Mouse (Mus musculus): ENCODE measurements around the gene March7. TPM values are rescaled to one million over a fixed set of nuclear protein-coding genes. Genes with fewer than 3 reads are reported as not detected.

March7 gene
- polyA plus RNA-seq, 2 experiments: 59.7 to 77.8 TPM

DNA sequence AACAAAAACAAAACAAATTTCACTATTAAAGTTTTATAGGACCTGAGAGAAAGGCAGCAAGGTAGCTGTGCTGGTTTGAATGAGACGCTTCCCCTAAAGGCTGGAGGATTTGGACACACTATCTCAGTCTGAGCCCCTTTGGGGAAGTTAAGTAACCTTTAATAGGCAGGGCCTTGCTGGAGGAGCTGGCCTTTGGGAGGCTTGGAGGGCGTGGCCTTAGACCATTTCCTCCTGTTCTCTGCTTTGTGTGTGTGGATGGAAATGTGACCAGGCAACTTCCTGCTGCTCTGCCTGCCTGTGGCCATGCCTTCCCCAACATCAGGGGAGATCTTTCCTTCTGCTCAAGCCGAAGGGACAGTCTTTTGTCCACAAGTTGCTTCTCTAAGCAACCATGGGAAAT is 88.6 kb downstream of the March7 start:
- WGBS: 69% methylated on average over 3 of the region's 3 CpGs
- ATAC-seq (ENCODE audit: low FRiP score, low read depth): no peak
- Histone ChIP-seq H3K4me3 (replicated peaks; ENCODE audit: low read length) (no peak overlapping the region), H3K27me3 (ENCODE audit: control insufficient read depth, insufficient read depth, low read length) (no peaks in the 10 kb centered on the region), H3K27ac (replicated peaks; ENCODE audit: low read depth, low read length) (no peak overlapping the region), H3K9ac (ENCODE audit: low read depth, low read length, severe bottlenecking) (no peak overlapping the region), H3K4me1 (ENCODE audit: control insufficient read depth, insufficient read depth, low read length) (no peaks in the 10 kb centered on the region), H3K9me3 (ENCODE audit: control insufficient read depth, low read length) (no peaks in the 10 kb centered on the region), H3K36me3 (ENCODE audit: control insufficient read depth, insufficient read depth, low read length) (no peaks in the 10 kb centered on the region), H3K4me2 (replicated peaks; ENCODE audit: low read depth, low read length, severe bottlenecking) (no peak overlapping the region)
- no peak for DNase-seq (ENCODE audit: low spot score)
- TF ChIP-seq POLR2A (IDR thresholded peaks at IDR 0.05; ENCODE audit: borderline replicate concordance, extremely low read depth, insufficient read depth, insufficient read length): no peak

DNA sequence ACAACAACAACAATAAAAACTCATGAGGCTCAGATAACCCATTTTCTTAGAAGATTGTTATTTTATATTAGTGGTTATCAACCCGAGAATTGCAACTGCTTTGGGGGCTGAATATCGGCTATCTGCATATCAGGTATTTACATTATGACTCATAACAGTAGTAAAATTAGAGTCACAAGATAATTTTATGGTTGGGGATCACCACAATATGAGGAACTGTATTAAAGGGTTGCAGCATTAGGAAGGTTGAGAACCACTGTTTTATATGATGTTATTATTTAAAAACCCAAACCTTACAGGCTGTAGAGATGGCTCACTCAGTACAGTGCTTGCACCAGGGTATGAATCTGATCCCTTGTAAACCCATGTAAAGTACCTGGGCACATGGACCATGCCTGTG is 89.6 kb downstream of the March7 start:
- H3K9me3 ChIP-seq (ENCODE audit: control insufficient read depth, low read length): no peaks in the 10 kb centered on the region
- no peaks in the 10 kb centered on the region for H3K36me3 ChIP-seq (ENCODE audit: control insufficient read depth, insufficient read depth, low read length)
- TF ChIP-seq POLR2A (IDR thresholded peaks at IDR 0.05; ENCODE audit: borderline replicate concordance, extremely low read depth, insufficient read depth, insufficient read length): no peak
- no peak overlapping the region for H3K9ac ChIP-seq (ENCODE audit: low read depth, low read length, severe bottlenecking)
- no peak overlapping the region for H3K4me2 ChIP-seq (replicated peaks; ENCODE audit: low read depth, low read length, severe bottlenecking)
- H3K27ac ChIP-seq (replicated peaks; ENCODE audit: low read depth, low read length): no peak overlapping the region
- H3K27me3 ChIP-seq (ENCODE audit: control insufficient read depth, insufficient read depth, low read length): no peaks in the 10 kb centered on the region
- no peak overlapping the region for H3K4me3 ChIP-seq (replicated peaks; ENCODE audit: low read length)
- ATAC-seq (ENCODE audit: low FRiP score, low read depth): no peak
- H3K4me1 ChIP-seq (ENCODE audit: control insufficient read depth, insufficient read depth, low read length): no peaks in the 10 kb centered on the region
- no peak for DNase-seq (ENCODE audit: low spot score)
- WGBS: 82% methylated on average over 2 of the region's 2 CpGs

Other genes with a start within 250 kb of the March7 start
- gene Baz2b, start within 50 bp of the March7 start, polyA plus RNA-seq (2012; rRNA removed): 29.5 and 36.0 TPM in 2 replicates
- gene Baz2b, start within 50 bp of the March7 start, polyA plus RNA-seq (2014; fragmentation: Nextera tagmentation; extraction: Ambion mirVana): 45.6 and 53.3 TPM in 2 replicates
- gene Cd302, start 74.6 kb downstream of the March7 start, polyA plus RNA-seq (2012; rRNA removed): 17.7 and 23.5 TPM in 2 replicates
- gene Cd302, start 74.6 kb downstream of the March7 start, polyA plus RNA-seq (2014; fragmentation: Nextera tagmentation; extraction: Ambion mirVana): 42.4 and 45.4 TPM in 2 replicates
- 1.3 TPM in 2 replicates for gene Ly75, start 173.4 kb downstream of the March7 start, polyA plus RNA-seq (2012; rRNA removed)
- gene Ly75, start 173.4 kb downstream of the March7 start, polyA plus RNA-seq (2014; fragmentation: Nextera tagmentation; extraction: Ambion mirVana): 1.0 and 1.5 TPM in 2 replicates

All from limb, embryonic 14.5 days (tissue).